Mouse (Mus musculus): ENCODE results near the gene Raver2.

Raver2 gene

DNA sequence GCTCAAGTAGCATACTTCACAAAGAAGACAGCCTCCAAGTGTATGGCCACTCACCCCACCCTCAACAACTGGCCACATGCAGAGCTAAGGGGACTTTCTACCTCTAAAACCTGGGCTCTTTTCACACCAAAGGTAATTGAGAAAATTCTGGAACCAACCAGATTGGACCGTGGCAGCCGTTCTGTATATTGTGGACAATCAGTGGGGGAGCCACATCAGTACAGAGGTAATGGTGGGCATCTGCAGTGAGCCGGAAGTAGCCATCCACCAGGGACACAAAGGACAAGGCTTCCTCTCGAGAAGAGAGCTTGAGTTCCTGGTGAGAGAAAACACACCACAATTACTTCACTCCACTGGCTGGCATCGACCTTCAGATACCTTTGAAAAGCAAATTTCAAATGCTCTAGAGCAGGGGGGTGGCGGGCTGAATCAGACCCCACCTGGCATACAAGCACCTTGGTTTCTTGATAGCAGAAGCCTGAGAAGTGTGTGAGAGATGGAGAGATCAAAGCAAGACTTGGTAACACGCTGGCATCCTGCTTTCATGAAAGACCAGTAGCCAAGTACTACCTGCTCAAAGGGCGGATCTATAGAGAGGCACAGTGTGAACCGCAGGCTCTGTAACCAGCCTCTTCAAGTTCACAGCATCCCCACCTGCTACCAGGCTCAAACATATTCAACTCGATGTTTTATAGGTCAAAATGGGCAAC lies 106.3 kb downstream of the Raver2 start:
- no peak for DNase-seq (ENCODE audit: low spot score in 2 of 2)

DNA sequence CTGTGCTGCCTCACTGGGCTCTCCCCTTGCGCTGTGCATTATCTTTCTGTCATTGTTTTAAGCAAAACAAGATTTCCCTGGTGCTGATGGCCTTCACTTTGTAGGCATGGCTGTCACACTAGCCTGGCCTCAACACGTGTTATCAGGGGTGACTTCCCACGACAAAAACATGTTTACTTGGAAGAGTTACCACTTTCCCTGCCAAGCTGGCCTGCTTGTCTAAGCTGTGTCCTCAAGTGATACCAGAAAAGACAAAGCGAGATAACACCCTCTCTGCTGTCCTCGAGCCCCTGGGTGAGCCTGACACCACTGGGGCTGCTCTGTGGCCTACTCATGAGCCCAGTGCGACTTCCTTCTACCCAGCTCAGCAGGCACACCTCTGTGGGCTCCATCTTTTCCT lies 107.3 kb downstream of the Raver2 start:
- DNase-seq (ENCODE audit: low spot score in 2 of 2), result no peak

DNA sequence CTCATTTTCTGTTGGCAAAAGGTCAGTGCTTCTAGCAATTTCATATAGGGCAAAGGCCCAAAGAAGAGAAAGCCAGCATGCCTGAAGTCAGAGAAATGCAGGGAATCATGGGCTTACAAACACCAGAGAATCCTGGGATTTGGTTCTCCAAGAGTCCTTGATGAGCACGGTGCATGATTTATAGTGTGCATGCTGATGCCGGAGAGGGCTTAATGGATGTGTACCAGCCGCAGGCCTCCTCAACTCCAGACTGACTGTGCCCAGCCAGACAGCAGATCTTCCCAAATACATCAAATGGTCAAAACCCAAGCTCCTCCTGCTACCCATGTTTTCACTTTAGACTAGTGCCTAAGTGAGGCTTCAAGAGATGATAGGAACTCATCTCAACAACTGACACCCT lies 109.0 kb downstream of the Raver2 start:
- DNase-seq (ENCODE audit: low spot score in 2 of 2), result no peak

DNA sequence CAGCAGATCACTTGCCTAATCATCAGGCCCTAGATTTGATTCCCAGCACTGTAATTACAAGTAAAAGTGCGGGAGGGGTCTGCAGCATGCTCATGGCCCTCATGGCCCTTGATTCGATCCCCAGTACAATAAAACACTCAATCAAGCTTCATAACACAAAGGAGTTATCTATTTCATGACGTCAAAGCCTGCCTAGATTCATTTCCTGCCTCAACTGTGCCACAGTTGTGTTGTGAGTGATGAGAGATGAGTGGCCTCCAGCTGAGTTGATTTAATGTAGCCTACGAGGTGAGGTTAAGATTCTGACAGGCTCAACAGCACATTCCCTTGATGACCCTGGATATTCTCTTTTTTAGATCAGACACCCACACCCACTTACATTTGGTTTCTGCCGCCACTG lies 110.3 kb downstream of the Raver2 start:
- no peak for DNase-seq (ENCODE audit: low spot score in 2 of 2)

- no peak for DNase-seq (ENCODE audit: low spot score in 2 of 2)
These were observed 111.1 kb downstream of the Raver2 start for GRCm38 (mm10) chr4:101179836-101180235.

GRCm38 (mm10) chr4:101180681-101181080 lies 111.9 kb downstream of the Raver2 start:
- DNase-seq (ENCODE audit: low spot score in 2 of 2), result no peak

- no peak for DNase-seq (ENCODE audit: low spot score in 2 of 2)
These were observed 113.8 kb downstream of the Raver2 start for GRCm38 (mm10) chr4:101182603-101183011.

GRCm38 (mm10) chr4:101185216-101185615 lies 116.4 kb downstream of the Raver2 start:
- DNase-seq (ENCODE audit: low spot score in 2 of 2), result no peak

- DNase-seq (ENCODE audit: low spot score in 2 of 2), result no peak
These were observed 117.8 kb downstream of the Raver2 start for GRCm38 (mm10) chr4:101186591-101186990.

DNA sequence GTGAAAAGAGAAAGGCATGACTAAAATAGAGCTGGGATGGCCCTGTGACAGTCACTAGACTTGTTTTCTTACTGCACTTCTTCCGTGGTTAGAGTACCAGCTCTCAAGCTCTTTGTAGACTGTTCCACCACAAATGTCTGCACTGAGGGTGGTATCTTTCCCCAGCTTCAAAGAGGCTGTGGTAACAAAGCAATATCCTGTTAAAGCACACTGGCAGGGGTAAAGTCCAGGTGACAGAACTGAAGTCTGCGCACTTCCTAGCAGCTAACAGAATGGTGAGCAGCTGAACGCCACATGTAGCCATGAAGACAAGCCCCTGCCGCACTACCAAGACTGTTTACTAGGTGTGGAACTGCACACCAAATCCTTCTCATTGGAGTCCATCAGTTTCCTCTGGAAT lies 118.6 kb downstream of the Raver2 start:
- DNase-seq (ENCODE audit: low spot score in 2 of 2), result no peak

GRCm38 (mm10) chr4:101192241-101192976 lies 123.6 kb downstream of the Raver2 start:
- no peak for DNase-seq (ENCODE audit: low spot score in 2 of 2)

DNA sequence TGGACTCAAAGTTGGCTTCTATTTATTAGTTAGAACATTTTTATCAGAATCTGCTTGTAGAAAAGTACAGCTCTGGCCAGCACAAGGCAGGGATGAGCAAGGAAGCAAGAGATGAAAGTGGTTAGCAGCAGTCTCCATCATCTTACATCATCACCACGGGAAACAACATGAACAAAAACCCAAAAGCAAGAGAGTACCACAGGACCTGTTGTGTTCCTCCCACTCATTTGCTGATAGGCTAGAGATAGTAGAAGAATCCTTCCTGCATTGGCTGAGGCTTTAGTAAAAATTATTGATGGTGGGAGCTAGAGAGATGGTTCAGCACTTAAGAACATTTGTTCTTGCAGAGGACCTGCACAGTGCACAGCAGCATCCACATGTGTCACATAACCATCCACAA lies 125.4 kb downstream of the Raver2 start:
- no peak for DNase-seq (ENCODE audit: low spot score in 2 of 2)

GRCm38 (mm10) chr4:101196407-101196806 lies 127.6 kb downstream of the Raver2 start:
- no peak for DNase-seq (ENCODE audit: low spot score in 2 of 2)

- no peak for DNase-seq (ENCODE audit: low spot score in 2 of 2)
These were observed 128.8 kb downstream of the Raver2 start for GRCm38 (mm10) chr4:101197421-101198170.

DNA sequence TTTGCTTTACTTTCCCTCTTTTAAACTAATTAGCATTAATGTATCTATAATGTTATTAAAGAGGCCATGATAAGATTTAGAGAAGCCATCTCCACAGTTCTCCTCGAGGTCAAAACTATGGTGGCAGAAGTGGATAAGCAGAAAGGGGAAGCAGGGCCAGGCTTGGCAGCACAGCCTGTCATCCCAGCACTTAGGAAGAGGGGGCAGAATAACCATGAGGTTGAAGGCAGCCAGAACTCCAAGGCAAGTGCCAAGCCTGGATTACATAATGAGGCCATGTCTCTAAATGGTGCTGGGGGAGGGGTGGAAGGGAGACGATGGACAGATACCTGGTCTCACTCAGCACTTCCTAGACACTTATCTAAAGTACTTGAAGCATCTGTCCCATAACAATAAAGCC lies 129.6 kb downstream of the Raver2 start:
- DNase-seq (ENCODE audit: low spot score in 2 of 2), result peak; percentile 23 to 58

DNA sequence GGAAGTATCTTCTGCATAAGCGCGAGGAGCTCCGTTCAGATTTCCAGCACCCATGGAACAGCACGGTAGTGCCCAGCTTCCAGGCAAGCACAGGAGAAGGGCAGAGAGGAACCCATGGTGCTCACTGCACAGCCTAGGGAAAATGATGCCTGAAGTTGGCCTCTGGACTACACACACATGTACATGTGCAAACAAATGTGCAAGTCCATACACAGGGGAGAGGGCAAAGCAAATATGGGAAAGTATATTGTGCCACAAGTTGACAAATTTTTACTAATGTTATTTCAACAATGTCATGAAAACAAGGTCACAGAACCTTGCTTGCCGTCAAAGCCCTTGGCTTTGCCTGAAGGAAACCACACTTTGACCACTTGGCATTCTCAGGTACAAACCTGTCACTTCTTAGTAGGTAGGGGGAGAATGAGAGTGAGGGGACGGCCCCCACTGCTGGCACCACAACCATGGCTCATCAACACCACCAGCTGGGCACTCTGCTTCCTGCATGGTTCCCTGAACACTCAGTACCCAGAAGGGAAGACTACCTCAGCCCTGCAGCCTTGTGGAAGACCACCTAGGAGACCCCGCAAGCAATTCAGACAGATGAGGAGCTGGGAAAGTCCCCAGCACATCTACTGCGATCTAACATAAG lies 130.8 kb downstream of the Raver2 start:
- no peak for DNase-seq (ENCODE audit: low spot score in 2 of 2)

Data from left cerebral cortex, adult 9 months (tissue).